Mouse (Mus musculus) kidney, adult 2 months (tissue): ENCODE measurements around the gene Ptf1a. TPM values are rescaled to one million over a fixed set of nuclear protein-coding genes. Genes with fewer than 3 reads are reported as not detected.

Experiments used
- DNase-seq: peaks from one replicate; pipeline ENCODE4 v3.0.0; 2021
- H3K27ac ChIP-seq: fragments of 200-500 bp; 2 replicates; pipeline ENCODE4 v1.5.1; 2012; ENCODE audit warnings: low read depth, low read length, control low read depth, inconsistent platforms; ENCODE audit not compliant: insufficient read depth
- H3K27me3 ChIP-seq: fragments of 200-500 bp; replicated peaks from 2 replicates; pipeline ENCODE4 v1.6.1; 2012; ENCODE audit warnings: mild to moderate bottlenecking, moderate library complexity, low read length, inconsistent platforms; ENCODE audit not compliant: control insufficient read depth, insufficient read depth
- H3K36me3 ChIP-seq: fragments of 200-500 bp; 2 replicates; pipeline ENCODE4 v1.6.1; 2012; ENCODE audit warnings: mild to moderate bottlenecking, moderate library complexity, low read length, inconsistent platforms; ENCODE audit not compliant: control insufficient read depth, insufficient read depth
- H3K4me1 ChIP-seq: fragments of 200-500 bp; 2 replicates; pipeline ENCODE4 v1.6.1; 2011; ENCODE audit warnings: low read length; ENCODE audit not compliant: control insufficient read depth, insufficient read depth
- H3K4me3 ChIP-seq: fragments of 200-500 bp; 2 replicates; pipeline ENCODE4 v1.5.1; 2011; ENCODE audit warnings: mild to moderate bottlenecking, low read depth, low read length, control low read depth; ENCODE audit not compliant: insufficient read depth
- CTCF ChIP-seq: fragments of 200-500 bp; conservative IDR thresholded peaks from 2 replicates; pipeline ENCODE4 v1.5.1; 2011; ENCODE audit warnings: low read depth, mild to moderate bottlenecking, control low read depth, low read length, moderate library complexity, mixed read lengths; ENCODE audit not compliant: insufficient read depth, insufficient read length
- POLR2A ChIP-seq: fragments of 200-500 bp; IDR thresholded peaks from one replicate; pipeline ENCODE4 v1.6.1; 2011; ENCODE audit warnings: low read depth, low read length, control low read depth
- WGBS: fragments of 180-500 bp; shearing (Covaris S2); methylation state at CpG from one replicate; pipeline ENCODE4 v1.1.7; 2018; 5-methylcytosine and 5-hydroxymethylcytosine counted together
- polyA plus RNA-seq: library from polyadenylated mRNA; depleted of rRNA; stranded (reverse); fragments of >200 nt; gene quantifications from 2 replicates; pipeline ENCODE4 v1.2.3, GENCODE M21; 2012

Gene Ptf1a
- polyA plus RNA-seq, 1 experiment, result not detected

GRCm38 (mm10) chr2:19419686-19420345 lies 25.6 kb upstream of the Ptf1a start:
- 71% methylated on average over 1 of the region's 1 CpGs for WGBS
- Histone ChIP-seq H3K27ac (no peak overlapping the region), H3K4me3 (no peak overlapping the region), H3K27me3 (no peaks in the 10 kb centered on the region), H3K36me3 (no peaks in the 10 kb centered on the region), H3K4me1 (no peaks in the 10 kb centered on the region; the same call in 1 of the 2 replicates)
- no peak for TF ChIP-seq CTCF
- no peak for TF ChIP-seq POLR2A
- no peak for DNase-seq

GRCm38 (mm10) chr2:19422226-19422625 lies 23.2 kb upstream of the Ptf1a start:
- Histone ChIP-seq H3K4me3 (no peak overlapping the region), H3K36me3 (no peaks in the 10 kb centered on the region), H3K27me3 (no peaks in the 10 kb centered on the region), H3K4me1 (no peaks in the 10 kb centered on the region), H3K27ac (no peak overlapping the region)
- no peak for TF ChIP-seq POLR2A
- TF ChIP-seq CTCF, result no peak
- no peak for DNase-seq

- Histone ChIP-seq H3K36me3 (no peaks in the 10 kb centered on the region), H3K4me1 (no peaks in the 10 kb centered on the region), H3K4me3 (no peak overlapping the region), H3K27ac (no peak overlapping the region), H3K27me3 (no peaks in the 10 kb centered on the region)
- WGBS, result 73% methylated on average over 6 of the region's 6 CpGs
- TF ChIP-seq CTCF (no peak), POLR2A (no peak)
- DNase-seq, result no peak
These were observed 22.4 kb upstream of the Ptf1a start for GRCm38 (mm10) chr2:19423086-19423485.

- 3% methylated on average over 10 of the region's 10 CpGs for WGBS
- H3K36me3 ChIP-seq, result no peaks in the 10 kb centered on the region
- TF ChIP-seq CTCF, result no peak
- no peak for TF ChIP-seq POLR2A
- peaks cover 3% of the 10 kb centered on the region; the same call in 1 of the 2 replicates for H3K27me3 ChIP-seq
- peak; percentile 48 for DNase-seq
- H3K4me1 ChIP-seq, result no peaks in the 10 kb centered on the region
- H3K27ac ChIP-seq, result no peak overlapping the region
- no peak overlapping the region for H3K4me3 ChIP-seq
These were observed 16.4 kb upstream of the Ptf1a start for GRCm38 (mm10) chr2:19429031-19429430.

GRCm38 (mm10) chr2:19429691-19430690 lies 15.5 kb upstream of the Ptf1a start:
- TF ChIP-seq CTCF, result no peak
- no peak for TF ChIP-seq POLR2A

GRCm38 (mm10) chr2:19430746-19431145 lies 14.7 kb upstream of the Ptf1a start:
- 1% methylated on average over 33 of the region's 33 CpGs for WGBS
- no peak for DNase-seq
- H3K4me1 ChIP-seq, result no peaks in the 10 kb centered on the region
- no peak overlapping the region for H3K27ac ChIP-seq
- H3K4me3 ChIP-seq, result no peak overlapping the region
- peaks cover 3% of the 10 kb centered on the region; the same call in 1 of the 2 replicates for H3K27me3 ChIP-seq
- TF ChIP-seq POLR2A, result no peak
- no peak for TF ChIP-seq CTCF
- H3K36me3 ChIP-seq, result no peaks in the 10 kb centered on the region

More at GRCm38 (mm10) chr2:19429691-19430690, 15.5 kb upstream of the Ptf1a start:
- Histone ChIP-seq H3K27me3 (peaks cover 3% of the 10 kb centered on the region; the same call in 1 of the 2 replicates), H3K4me1 (no peaks in the 10 kb centered on the region), H3K27ac (no peak overlapping the region), H3K36me3 (no peaks in the 10 kb centered on the region), H3K4me3 (no peak overlapping the region)
- DNase-seq, result no peak
- 4% methylated on average over 31 of the region's 31 CpGs for WGBS

- WGBS, result 3% methylated on average over 18 of the region's 18 CpGs
- Histone ChIP-seq H3K36me3 (no peaks in the 10 kb centered on the region), H3K27me3 (peaks cover 3% of the 10 kb centered on the region; the same call in 1 of the 2 replicates), H3K27ac (no peak overlapping the region), H3K4me3 (no peak overlapping the region), H3K4me1 (no peaks in the 10 kb centered on the region)
- no peak for TF ChIP-seq CTCF
- TF ChIP-seq POLR2A, result no peak
- no peak for DNase-seq
These were observed 14.3 kb upstream of the Ptf1a start for GRCm38 (mm10) chr2:19431186-19431585.
